Mouse (Mus musculus) G1E (cell line): ENCODE measurements at regions not wholly inside any gene's neighbourhood (a gene's known extent, or its start where the extent isn't known, plus 50 kb on each side); places are given as distances from the start of the nearest gene placed in this dataset.

Source experiments
- ATAC-seq: 2 replicates; pipeline ENCODE4 v1.8.0; 2016; ENCODE audit warnings: mild to moderate bottlenecking; ENCODE audit not compliant: insufficient number of reproducible peaks, poor library complexity, low FRiP score, severe bottlenecking; ENCODE audit errors: extremely low read depth
- DNase-seq: peaks from one replicate; pipeline ENCODE4 v3.0.0; 2012; ENCODE audit warnings: low spot score
- H3K27me3 ChIP-seq: 2 replicates; pipeline ENCODE4 v1.6.1; 2012; ENCODE audit warnings: mild to moderate bottlenecking, low read length, inconsistent platforms; ENCODE audit not compliant: insufficient read depth
- H3K36me3 ChIP-seq: replicated peaks from 2 replicates; pipeline ENCODE3; 2012; ENCODE audit warnings: mild to moderate bottlenecking, inconsistent platforms
- H3K4me1 ChIP-seq: 2 replicates; pipeline ENCODE4 v1.6.1; 2012; ENCODE audit warnings: low read depth, low read length, inconsistent platforms, mixed read lengths; ENCODE audit not compliant: insufficient read depth
- H3K4me3 ChIP-seq: 2 replicates; pipeline ENCODE4 v1.5.1; 2012; ENCODE audit warnings: low read depth, mild to moderate bottlenecking, inconsistent platforms, low read length, moderate library complexity, mixed read lengths
- H3K9me3 ChIP-seq: replicated peaks from 2 replicates; pipeline ENCODE4 v1.6.1; 2012; ENCODE audit warnings: inconsistent platforms
- CTCF ChIP-seq: IDR thresholded peaks from 2 replicates; pipeline ENCODE4 v1.5.1; 2012; ENCODE audit warnings: low read depth, low read length, inconsistent platforms, mixed read lengths
- GATA1 ChIP-seq: IDR thresholded peaks from 2 replicates; pipeline ENCODE4 v1.6.1; 2012; ENCODE audit warnings: borderline replicate concordance, low read length, inconsistent platforms, mixed read lengths
- GATA2 ChIP-seq: IDR thresholded peaks from 2 replicates; pipeline ENCODE4 v1.6.1; 2012; ENCODE audit warnings: low read depth, low read length, inconsistent platforms, borderline replicate concordance
- POLR2AphosphoS5 ChIP-seq: IDR thresholded peaks from 2 replicates; pipeline ENCODE4 v1.6.1; 2012; ENCODE audit warnings: low read depth, low read length, inconsistent platforms; ENCODE audit not compliant: insufficient replicate concordance
- TAL1 ChIP-seq: conservative IDR thresholded peaks from 2 replicates; pipeline ENCODE4 v1.6.1; 2012; ENCODE audit warnings: low read depth, low read length, inconsistent platforms, mixed read lengths

GRCm38 (mm10) chr8:12127106-12127800 is 151.4 kb upstream of the A230072I06Rik start:
- H3K36me3 ChIP-seq, result no peaks in the 10 kb centered on the region

GRCm38 (mm10) chr8:12127801-12128490 is 150.7 kb upstream of the A230072I06Rik start:
- Histone ChIP-seq H3K36me3 (no peaks in the 10 kb centered on the region), H3K27me3 (no peaks in the 10 kb centered on the region), H3K4me1 (no peaks in the 10 kb centered on the region), H3K4me3 (no peak overlapping the region), H3K9me3 (no peaks in the 10 kb centered on the region)
- TF ChIP-seq GATA2 (no peak), TAL1 (no peak), GATA1 (no peak), CTCF (no peak), POLR2AphosphoS5 (no peak)
- ATAC-seq (no peak), DNase-seq (no peak)

More at GRCm38 (mm10) chr8:12127106-12127800, 151.4 kb upstream of the A230072I06Rik start:
- H3K4me1 ChIP-seq, result no peaks in the 10 kb centered on the region
- H3K9me3 ChIP-seq, result no peaks in the 10 kb centered on the region
- no peaks in the 10 kb centered on the region for H3K27me3 ChIP-seq
- no peak for ATAC-seq
- H3K4me3 ChIP-seq, result no peak overlapping the region
- no peak for DNase-seq
- TF ChIP-seq GATA1 (no peak), GATA2 (no peak), CTCF (no peak)

GRCm38 (mm10) chr8:12130591-12130990 is 148.0 kb upstream of the A230072I06Rik start:
- TF ChIP-seq GATA1 (no peak), TAL1 (no peak), POLR2AphosphoS5 (no peak), GATA2 (no peak), CTCF (no peak)
- no peak for ATAC-seq
- H3K36me3 ChIP-seq, result no peaks in the 10 kb centered on the region
- no peaks in the 10 kb centered on the region for H3K9me3 ChIP-seq
- H3K4me1 ChIP-seq, result no peaks in the 10 kb centered on the region
- no peak overlapping the region for H3K4me3 ChIP-seq
- no peak for DNase-seq
- no peaks in the 10 kb centered on the region for H3K27me3 ChIP-seq

- TF ChIP-seq GATA1 (no peak), TAL1 (no peak), CTCF (no peak)
- Histone ChIP-seq H3K4me3 (no peak overlapping the region), H3K27me3 (no peaks in the 10 kb centered on the region), H3K9me3 (no peaks in the 10 kb centered on the region), H3K4me1 (no peaks in the 10 kb centered on the region), H3K36me3 (no peaks in the 10 kb centered on the region)
- DNase-seq (no peak), ATAC-seq (no peak)
Measured at GRCm38 (mm10) chr8:12134200-12134599, 144.4 kb upstream of the A230072I06Rik start.

- H3K9me3 ChIP-seq, result no peaks in the 10 kb centered on the region
- no peak overlapping the region for H3K4me3 ChIP-seq
- DNase-seq (no peak), ATAC-seq (no peak)
- H3K36me3 ChIP-seq, result no peaks in the 10 kb centered on the region
- no peaks in the 10 kb centered on the region for H3K4me1 ChIP-seq
- H3K27me3 ChIP-seq, result no peaks in the 10 kb centered on the region
- TF ChIP-seq GATA2, result no peak
- TF ChIP-seq TAL1, result no peak
- no peak for TF ChIP-seq POLR2AphosphoS5
- no peak for TF ChIP-seq CTCF
- TF ChIP-seq GATA1, result no peak
Measured at GRCm38 (mm10) chr8:12135392-12136177, 143.0 kb upstream of the A230072I06Rik start.

GRCm38 (mm10) chr8:12136178-12136455 is 142.5 kb upstream of the A230072I06Rik start:
- TF ChIP-seq GATA1 (no peak), GATA2 (no peak), TAL1 (no peak), POLR2AphosphoS5 (no peak), CTCF (no peak)
- no peak for ATAC-seq
- Histone ChIP-seq H3K27me3 (no peaks in the 10 kb centered on the region), H3K9me3 (no peaks in the 10 kb centered on the region), H3K4me1 (no peaks in the 10 kb centered on the region), H3K36me3 (no peaks in the 10 kb centered on the region), H3K4me3 (no peak overlapping the region)
- no peak for DNase-seq
